Mouse (Mus musculus): Measurements from ENCODE around the gene Atp13a3.
A peak's percentile ranks its signal among the peaks of the same experiment; 100 is the strongest.

The Atp13a3 gene

DNA sequence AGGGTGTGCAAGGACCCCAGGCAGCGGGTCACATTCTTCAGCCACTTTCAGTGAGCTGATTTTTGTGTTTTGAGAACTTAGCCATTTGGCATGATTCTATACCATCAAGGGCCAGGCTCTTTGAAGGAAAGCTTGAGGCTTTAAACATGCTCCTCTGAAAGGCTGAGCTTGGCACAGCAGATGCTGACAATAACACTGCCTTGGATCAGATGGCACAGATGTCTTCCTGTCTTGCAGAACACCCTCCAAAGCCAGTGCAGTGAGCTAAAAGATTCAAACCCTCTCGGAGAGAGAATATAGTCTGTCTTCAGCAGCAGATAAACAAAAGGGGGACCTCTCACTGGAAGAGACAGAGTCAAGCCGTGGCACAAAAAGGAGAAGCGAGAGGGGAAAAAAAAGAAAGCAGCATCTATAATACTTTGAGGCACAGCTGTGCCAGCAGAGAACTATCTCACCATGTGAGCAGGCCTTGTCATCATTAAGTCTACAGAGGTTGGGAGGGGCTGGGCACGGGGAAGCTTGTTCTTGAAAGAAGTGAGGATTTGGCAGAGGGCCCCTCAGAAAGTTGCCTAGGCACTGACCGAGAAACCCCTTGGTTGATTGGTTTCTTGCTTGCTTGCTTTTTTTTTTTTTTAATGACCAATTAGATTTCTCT lies 133.7 kb downstream of the Atp13a3 start:
- DNase-seq: no peak

DNA sequence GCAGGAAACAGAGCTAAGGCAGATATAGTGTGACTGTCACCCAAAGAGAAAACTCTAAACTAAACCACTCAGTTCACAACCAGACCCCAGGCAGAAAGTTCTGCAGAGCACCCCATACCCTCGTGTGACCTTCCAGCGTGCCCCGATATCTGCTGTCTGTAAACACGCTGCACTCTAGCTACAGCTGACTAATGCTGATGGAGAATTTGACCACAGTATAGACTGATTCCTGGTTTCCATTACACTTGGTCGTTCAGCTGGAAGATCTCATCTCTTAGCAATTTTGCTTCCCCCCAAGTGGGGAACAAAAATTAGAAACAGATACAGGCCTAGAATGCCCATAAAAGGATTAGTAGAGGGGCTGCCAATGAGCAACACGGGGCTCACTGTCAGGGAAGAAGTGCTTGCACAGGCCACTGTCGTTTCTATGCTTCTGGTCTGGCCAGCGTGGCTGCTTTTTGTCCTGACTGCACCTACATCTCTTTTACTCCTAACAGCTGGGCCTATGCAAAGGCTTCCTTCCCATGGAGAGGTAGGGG lies 134.5 kb downstream of the Atp13a3 start:
- DNase-seq: no peak

GRCm38 (mm10) chr16:30267359-30267758 lies 138.4 kb downstream of the Atp13a3 start, which contains the start of gene Cpn2:
Gene Cpn2 (minus strand): TSS chr16:30267499.
- no peak for DNase-seq

DNA sequence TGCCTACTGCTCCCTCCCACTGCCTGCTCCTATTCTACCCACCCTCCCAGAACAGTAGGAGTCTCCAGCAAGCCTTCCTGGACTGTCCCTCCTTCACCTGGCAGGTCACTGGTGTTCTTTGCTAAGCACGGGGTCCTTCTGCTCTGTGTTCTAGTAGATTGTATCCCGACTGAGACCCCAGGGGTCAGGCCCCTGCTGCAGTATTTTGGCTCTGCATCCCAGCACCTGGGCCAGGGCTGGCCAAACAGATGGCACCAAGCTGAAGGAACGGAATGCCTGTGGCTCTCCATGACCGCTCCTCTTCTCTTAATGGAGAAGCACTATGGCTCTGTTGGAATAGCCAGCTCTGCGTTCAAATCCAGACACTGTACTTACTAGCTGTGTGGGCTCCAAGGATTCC lies 139.2 kb downstream of the Atp13a3 start:
- DNase-seq: no peak

GRCm38 (mm10) chr16:30265611-30266010 lies 140.2 kb downstream of the Atp13a3 start:
- no peak for DNase-seq

GRCm38 (mm10) chr16:30263156-30263555 lies 142.6 kb downstream of the Atp13a3 start:
- DNase-seq: no peak

DNA sequence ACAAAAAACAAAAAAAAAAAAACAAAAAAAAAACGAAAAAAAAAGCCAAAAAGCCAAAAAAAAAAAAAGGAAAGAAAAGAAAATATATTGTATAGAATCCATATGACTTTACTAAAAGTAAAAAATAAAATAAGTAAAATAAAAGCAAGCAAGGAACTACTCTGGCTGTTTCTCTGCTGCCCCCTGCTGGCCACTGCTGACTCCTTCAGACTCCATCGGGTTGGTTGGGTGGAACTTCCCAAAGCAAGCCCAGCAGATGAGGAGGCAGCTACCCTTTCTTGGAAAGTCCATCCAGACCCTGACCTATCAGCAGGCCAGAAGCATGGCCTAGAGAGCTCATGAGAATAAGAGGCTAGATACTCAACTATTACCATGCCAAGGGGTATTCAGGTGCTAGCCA lies 143.1 kb downstream of the Atp13a3 start:
- DNase-seq: peak; percentile 74
